Mouse (Mus musculus): Measurements from ENCODE around the gene Iqsec1.

The Iqsec1 gene

GRCm38 (mm10) chr6:90815341-90815740 is 173.1 kb downstream of the Iqsec1 start:
- in situ Hi-C loops (cut with MboI, MseI): no loop called here

DNA sequence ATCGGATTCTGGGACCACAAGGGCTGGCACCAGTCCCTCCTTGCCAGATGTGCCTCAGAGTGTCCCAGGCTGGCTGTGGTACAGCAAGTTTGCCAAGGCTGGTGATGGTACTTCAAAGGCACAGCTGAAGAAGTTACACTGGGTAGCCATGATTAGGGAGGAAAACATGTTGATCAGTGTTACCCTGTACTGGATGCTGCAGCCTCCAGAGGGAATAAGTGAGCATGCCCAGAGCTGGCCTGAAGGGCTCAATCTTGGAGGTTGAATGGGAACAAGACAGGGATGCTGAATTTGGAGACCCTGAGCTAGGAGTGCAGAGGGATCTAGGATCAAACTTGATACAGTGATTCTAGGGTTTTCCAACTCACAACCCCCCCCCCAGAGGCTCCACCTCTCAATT is 175.0 kb downstream of the Iqsec1 start:
- in situ Hi-C loops (cut with MboI, MseI): no loop called here

- in situ Hi-C loops (cut with MboI, MseI): no loop called here
Observed at GRCm38 (mm10) chr6:90812584-90812983, 175.9 kb downstream of the Iqsec1 start.

GRCm38 (mm10) chr6:90812072-90812471 is 176.4 kb downstream of the Iqsec1 start:
- in situ Hi-C loops (cut with MboI, MseI): no loop called here

DNA sequence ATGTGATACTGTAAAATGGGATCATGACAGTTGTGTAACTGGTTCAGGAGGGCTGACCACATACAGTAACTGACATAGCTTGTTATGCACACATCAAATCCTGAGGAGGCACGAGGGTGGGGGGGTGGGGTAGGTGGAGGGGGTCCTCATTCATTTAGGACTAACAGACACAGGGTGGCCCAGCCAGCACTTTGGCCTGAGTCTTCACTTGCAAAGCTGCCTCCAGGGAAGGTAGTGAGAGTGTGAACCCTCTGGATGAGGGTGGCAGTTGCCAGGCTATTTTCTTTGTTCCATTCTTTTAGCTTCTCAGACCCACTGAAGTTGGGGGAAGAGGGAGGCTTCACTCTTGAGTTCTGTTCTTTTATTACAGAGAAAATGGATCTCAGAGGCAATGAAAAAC is 177.9 kb downstream of the Iqsec1 start:
- in situ Hi-C loops (cut with MboI, MseI): no loop called here

DNA sequence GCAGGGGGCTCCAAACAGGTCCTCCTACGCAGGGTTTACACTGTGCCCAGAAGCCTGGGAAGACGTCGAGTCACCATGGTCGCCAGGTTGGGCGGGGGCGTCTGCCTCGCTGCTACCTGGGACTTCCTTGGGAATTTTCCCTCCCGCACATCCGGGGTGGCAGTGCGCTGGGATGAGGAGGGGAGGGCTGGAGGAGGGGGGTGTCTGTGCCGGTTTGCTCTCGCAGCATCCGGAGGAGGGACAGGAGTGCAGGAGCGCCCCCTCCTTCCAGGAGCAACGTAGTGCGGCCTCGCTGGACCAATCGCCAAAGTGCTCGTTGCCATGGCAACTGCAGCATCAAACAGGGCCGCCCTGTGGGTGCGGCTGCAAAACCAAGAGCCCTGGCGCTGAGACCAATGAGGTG is 178.5 kb downstream of the Iqsec1 start:
- in situ Hi-C loops (cut with MboI, MseI): no loop called here

DNA sequence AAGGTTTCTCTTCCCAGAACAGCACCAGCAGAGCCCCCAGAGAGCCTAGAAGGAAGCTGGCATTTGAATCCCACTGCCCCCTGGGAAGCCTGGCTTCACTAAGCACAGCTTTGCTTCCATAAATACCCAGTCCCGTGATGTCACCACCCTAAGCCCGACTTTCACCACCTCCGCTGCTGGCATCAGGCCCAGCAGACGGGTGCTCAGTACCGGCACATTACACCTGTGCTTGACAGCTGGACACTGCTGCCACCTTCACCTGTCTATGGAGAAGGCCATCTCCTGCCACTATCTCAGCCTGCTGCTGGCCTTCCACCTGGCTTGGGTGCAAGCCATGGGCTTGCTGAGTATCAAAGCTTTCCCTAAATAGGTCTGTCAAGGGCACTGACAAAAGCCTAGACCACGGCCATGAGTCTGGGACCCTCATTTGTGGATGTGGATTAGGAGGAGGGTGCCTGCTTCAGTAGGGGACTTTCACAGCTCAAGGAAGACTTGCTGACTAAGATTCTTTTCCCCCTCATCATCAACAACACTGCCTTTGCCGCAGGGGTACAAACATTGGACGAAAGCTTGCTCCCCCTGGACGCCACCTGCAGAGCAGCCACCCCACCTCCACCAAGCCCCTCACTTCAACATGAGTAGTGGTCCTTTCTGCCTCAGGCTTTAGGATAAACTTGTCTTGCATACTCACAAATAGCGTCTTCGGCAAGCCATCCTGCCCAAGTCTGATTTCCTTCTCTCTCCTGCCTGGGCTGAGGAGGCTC is 179.2 kb downstream of the Iqsec1 start:
- in situ Hi-C loops (cut with MboI, MseI): no loop called here

- in situ Hi-C loops (cut with MboI, MseI): no loop called here
Observed at GRCm38 (mm10) chr6:90808544-90808943, 179.9 kb downstream of the Iqsec1 start.

DNA sequence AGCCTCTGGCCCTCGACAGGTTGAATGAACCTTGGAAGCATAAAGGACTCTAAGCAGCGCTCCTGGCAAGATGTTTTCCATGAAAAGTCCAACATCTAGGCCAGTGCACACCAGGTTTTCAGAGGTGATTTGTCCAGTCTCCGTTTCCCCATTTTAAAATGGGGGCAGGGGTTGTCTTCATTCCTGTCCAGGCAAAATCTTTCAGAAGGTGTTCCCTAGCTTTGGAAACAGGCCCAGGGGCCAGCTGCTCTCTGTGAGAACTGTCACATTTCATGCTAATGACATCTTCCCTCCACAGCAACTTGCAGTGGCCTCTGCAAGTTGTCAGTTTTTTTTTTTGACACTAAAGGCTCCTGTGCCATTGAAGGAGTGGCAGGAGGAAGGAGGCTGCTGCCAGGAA is 180.4 kb downstream of the Iqsec1 start:
- in situ Hi-C loops (cut with MboI, MseI): no loop called here

DNA sequence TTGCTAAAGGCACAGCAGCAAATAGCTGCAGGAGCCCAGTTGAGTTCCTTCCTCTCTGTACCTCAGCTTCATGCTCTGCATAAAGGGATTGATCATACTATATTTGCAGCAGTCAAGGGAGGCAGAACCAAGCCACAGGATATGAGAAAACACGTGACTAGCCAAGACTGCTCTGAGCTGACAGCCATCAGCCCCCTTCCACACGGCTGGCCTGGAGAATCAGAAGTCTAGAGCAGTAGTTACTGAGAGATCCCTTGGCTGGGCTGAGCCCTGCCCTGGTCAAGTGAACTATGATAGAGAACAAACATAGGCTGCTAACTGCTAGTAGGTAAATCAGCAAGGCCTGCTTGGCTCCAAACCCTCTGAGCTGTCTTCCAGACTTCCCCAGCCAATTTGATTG is 180.9 kb downstream of the Iqsec1 start:
- in situ Hi-C loops (cut with MboI, MseI): no loop called here

GRCm38 (mm10) chr6:90806743-90807142 is 181.7 kb downstream of the Iqsec1 start:
- in situ Hi-C loops (cut with MboI, MseI): no loop called here

DNA sequence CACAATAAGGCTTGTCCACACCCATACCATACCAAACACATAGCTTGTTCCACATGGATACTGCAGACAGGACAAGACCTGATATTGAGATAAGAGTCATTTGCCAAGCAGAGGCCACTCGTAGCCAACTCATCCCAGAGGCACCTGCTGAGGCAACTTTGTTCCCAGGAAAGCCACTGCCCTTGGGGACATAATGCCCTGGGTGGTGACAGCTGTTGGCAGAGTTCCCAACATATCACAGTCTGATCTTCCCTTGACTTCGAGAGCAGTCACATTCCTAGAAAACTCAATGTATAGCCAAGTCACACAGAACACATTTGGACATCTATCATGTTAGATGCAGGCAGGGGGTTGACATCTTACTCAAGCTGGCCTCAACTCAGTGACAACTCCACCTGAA is 183.4 kb downstream of the Iqsec1 start:
- in situ Hi-C loops (cut with MboI, MseI): no loop called here

DNA sequence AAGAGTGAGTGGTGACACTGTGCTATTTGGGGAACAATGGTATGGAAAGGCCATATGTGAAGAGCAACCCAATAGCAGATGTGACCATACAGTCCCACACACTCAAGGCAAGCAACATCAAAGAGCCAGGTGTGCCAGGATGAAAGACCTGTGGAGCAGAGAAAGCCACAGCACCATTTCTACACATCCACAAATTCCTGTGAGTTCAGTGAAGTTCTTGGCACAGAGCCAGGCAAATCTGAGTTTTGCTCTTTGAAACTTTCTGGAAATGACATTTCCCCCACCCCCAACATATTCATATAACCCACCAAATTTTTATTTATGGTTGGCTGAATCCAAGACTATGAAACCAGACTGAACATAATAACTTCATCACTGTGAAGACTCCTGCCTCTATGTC is 183.8 kb downstream of the Iqsec1 start:
- in situ Hi-C loops (cut with MboI, MseI): no loop called here

GRCm38 (mm10) chr6:90802604-90803003 is 185.9 kb downstream of the Iqsec1 start:
- in situ Hi-C loops (cut with MboI, MseI): no loop called here

GRCm38 (mm10) chr6:90802058-90802457 is 186.4 kb downstream of the Iqsec1 start:
- in situ Hi-C loops (cut with MboI, MseI): no loop called here

DNA sequence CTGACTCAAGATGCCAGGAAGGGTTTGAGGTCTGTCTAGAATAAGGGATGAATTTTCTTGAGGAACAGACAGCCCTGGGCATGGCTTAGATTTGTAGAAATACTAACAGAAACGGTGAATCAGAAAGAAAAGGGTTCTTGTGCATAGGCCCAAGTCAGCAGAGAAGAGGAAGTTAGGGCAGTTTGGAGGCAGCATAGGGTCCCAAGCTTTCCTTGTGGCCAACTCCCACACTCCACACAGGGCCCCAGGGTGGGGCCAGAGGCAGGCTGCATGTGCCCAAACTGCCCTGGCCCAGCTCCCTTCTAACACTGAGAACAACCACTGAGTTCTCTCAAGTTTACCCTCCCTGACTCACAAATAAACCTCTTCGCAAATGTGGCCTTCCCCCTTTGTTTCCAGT is 187.7 kb downstream of the Iqsec1 start:
- in situ Hi-C loops (cut with MboI, MseI): no loop called here

GRCm38 (mm10) chr6:90799116-90799515 is 189.4 kb downstream of the Iqsec1 start:
- in situ Hi-C loops (cut with MboI, MseI): no loop called here

GRCm38 (mm10) chr6:90798201-90798600 is 190.3 kb downstream of the Iqsec1 start:
- in situ Hi-C loops (cut with MboI, MseI): no loop called here

DNA sequence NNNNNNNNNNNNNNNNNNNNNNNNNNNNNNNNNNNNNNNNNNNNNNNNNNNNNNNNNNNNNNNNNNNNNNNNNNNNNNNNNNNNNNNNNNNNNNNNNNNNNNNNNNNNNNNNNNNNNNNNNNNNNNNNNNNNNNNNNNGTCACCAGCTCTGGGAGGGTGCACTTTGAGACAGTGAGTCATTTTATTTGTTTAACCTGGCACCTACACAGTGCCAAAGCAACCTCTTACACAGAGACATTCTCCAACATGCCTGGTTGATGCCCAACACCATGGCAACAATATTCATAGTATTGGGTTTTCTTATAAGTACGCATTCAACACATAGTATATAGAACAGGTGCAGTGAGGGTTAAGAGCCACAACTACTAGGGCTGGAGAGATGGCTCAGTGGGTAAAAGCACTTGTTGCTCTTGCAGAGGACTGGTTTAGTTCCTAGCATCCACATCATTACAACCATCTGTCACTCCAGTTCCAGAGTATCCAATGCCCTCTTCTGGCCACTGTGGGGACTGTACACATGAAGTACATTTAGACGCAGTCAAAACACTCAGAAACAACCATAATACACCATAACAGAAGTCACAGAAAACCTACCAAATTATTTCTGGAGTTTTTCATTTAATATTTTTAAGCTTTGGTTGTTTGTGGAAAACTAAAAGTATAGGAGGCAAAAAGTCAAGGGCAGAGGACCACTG is 191.4 kb downstream of the Iqsec1 start:
- in situ Hi-C loops (cut with MboI, MseI): no loop called here

- in situ Hi-C loops (cut with MboI, MseI): no loop called here
Observed at GRCm38 (mm10) chr6:90790901-90791300, 197.6 kb downstream of the Iqsec1 start.

GRCm38 (mm10) chr6:90789520-90789919 is 199.0 kb downstream of the Iqsec1 start:
- in situ Hi-C loops (cut with MboI, MseI): no loop called here

GRCm38 (mm10) chr6:90787587-90787986 is 200.9 kb downstream of the Iqsec1 start:
- in situ Hi-C loops (cut with MboI, MseI): no loop called here

DNA sequence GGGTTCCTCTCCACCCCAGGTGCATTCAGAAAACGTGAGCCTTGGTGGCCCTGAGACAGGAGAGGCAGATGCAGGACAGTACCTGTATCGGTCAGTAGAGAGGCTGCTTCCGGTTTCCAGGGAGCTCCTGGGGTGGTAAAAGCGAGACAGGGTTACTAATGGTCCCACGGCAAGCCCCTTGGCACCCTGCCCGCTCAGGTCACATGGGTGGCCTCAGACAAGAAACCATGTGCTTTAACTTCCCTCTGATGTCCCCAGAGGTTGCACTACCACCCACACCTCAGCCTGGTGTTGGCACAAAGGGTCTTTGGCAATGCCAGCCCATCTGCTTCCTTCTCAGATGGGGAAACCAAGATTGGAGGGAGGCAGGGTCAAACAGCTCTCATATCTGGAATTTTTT is 201.4 kb downstream of the Iqsec1 start:
- in situ Hi-C loops (cut with MboI, MseI): no loop called here

Data from T-helper 1 cell (primary cell).